Mouse (Mus musculus) testis, postnatal 10 days (tissue): ENCODE data around the gene Gbp5.

Source experiments
- DNase-seq: peaks from one replicate; pipeline ENCODE4 v3.0.0; 2021; ENCODE audit warnings: low spot score

Gene Gbp5

DNA sequence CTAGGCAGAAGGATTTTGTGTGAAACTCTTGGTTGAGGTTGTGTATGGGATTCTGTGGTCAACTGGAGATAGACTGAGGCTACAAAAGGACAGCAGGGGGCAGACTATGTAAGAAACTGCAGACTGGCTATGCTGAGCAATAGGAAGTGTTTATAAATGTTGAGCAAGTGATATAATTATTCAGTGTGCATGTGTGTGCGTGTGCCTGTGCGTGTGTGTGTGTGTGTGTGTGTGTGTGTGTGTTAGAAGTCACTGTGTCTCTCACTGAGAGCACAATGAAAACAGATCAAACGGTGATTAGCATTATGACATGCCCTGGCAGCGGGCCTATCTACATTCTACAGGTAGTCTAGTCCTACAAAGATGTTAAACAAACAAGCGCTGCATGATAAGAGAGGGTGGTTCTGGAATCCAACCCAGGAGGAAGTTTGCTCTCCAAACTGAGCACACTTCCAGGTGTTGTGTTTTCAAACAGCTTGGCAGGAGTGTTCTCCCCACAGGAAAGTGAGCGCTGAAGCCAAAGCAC lies at the start of gene Gbp5:
Gene Gbp5, plus strand, starts transcription at position 443 of the 526 bp plus-strand sequence.
- peak; percentile 66 for DNase-seq

DNA sequence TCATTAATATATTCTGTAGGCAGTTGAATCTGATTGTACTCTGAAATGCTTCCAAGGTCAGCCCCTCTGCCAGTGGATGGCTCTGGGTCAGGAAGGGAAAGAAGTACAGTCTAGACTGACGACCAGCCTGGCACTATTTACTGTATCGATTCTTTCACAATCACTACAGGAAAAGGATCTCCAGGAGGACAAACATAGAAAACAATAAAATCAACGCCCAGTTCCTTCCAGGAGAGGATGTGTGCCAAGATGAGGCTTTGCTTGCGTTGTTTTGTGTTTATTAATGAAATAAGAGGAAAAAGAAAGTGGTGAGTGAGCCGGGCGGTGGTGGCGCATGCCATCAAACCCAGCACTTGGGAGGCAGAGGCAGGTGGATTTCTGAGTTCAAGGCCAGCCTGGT lies 39.6 kb upstream of the Gbp5 start:
- no peak for DNase-seq

DNA sequence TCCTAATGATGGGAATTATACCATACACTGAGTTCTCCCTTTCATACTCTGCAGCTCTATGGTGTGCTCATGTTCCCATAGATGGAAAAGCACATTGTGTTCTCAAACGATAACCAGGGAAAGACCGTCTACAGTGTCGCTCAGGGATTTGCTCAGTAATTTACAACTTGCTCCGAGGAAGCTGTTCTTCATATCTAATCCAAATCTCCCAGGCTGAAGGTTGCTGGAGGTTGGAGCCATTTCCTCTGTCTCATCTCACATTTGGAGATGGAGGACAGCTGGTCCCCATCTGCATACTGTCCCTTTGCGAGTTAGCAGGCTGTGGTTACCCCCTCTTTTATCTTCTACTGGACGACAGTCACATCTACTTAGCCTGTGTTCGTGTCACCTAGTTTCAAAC lies 34.5 kb upstream of the Gbp5 start:
- DNase-seq = no peak

DNA sequence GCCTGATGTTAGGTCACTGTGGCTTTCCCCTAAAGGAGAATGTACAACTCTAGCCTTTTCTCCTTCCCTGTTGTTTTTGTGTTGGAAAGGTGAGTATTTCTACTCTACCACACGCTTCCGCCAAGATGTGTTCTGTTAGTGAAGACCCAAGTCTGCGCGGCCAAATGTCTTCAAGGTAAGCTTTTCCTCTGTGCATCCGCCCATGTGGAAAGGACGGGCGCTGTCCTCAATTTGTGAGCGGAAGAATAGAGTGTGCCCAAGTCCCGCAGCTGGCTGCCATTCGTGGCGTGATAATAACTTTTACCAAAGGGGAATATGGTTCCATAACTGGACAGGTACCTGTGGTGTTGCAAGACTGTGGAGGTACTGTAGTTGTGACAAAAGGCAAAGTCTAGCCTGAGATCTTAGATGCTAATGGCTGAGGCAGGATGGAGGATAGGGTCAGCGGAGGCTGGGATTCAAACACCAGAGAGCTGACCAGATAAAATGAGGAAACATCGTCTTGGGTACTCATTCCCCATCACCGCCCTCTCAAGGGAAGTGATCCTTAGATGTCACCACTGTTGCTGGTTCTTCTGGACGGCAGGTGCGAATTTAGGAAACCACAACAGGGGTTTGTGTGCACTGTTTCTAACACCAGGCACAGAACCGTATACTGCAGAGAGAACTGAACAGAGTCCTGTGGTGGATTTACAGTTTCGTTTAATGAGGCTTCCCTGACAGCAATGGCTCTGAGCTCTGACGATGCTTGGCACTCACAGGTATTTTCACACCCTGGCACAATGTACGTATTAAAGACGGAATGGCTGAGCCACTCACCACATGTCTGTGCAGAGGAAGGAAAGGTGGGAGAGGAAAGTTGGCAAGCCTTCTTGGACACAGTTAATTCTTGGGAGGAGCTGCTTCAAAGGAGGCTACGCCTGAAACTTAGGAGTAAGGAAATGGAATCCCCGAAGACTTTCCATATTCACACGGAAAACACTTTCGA lies 30.7 kb upstream of the Gbp5 start:
- DNase-seq = no peak

DNA sequence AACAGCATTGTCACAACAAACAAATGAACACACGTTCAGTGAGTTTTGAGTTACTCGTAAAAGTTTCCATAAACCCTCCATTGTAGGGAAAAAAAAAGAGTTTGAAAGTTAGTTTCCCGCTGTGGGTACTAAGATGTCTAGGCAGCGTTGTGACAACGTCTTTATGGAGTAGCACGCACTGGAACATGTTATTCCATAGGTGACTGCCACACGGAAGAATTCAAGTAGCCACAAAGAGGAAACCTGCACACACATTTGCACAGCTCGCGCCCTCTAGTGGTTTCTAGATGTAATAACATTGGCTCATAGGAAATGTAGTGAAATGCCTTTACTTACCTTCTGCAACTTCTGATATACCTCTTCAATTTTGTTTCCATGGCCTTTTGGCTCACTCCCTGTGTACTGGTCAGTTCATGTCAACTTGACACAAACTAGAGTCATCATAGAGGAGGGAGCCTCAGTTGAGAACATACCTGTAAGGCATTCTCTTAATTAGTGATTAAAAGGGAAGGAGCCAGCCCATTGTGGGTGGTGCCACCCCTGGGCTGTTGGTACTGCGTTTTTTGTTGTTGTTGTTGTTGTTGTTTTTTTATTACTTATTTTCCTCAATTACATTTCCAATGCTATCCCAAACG lies 19.3 kb upstream of the Gbp5 start:
- DNase-seq = no peak

DNA sequence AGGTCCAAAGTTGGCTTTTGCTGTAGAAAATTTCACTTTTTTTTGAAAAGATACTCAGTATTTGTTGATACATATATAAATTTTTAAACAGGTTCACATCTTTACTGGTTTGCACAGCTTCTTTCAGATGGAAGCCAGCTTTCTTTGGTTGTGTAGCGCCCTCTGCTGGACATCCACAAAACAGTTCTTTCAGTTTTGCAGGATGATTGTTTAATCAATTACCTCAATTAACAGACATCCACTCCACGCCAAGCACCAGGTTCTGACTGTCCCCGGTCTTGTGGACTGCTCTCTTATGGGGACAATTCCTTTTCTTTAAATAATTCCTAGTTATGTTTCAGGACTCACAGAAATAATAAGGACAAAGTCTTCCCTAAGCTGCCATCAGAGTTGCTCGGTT lies 17.9 kb upstream of the Gbp5 start:
- peak; percentile 80 for DNase-seq

DNA sequence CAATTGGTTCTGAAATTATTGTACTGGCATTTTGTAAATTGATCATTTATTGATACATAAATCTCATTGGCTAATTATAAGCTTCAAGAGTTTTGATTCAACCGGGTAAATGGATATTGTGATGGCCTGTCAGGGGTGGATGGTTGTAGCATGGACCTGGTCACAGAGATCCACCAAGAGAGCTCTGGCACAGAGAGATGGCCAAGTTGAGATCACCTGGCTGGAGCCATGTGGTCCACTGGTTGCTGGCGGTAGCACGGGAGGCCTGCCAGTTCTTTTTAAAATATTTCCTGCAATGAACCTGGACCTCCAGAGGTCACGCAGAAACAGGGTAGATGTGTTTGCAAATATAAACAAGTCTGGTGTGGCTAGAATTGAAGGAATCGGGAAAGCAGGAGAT lies 15.9 kb upstream of the Gbp5 start:
- DNase-seq = no peak

DNA sequence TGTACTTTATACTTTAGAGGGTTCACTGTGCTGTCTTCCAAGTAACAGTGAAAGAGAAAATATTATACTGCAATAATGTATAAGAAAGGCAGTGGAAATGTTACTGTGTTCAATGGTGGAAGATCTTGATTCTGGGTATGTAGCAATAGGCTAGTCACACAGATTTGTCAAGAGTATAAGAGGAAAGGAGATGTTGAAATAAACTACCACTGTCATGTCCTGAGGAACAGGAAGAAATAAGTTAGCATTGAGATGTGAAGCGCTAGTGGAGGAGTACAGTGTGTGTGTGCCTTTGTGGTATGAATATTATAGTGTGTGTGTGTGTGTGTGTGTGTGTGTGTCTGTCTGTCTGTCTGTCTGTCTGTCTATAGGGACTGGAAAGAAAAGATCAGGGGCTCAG lies 15.4 kb upstream of the Gbp5 start:
- DNase-seq = no peak

DNA sequence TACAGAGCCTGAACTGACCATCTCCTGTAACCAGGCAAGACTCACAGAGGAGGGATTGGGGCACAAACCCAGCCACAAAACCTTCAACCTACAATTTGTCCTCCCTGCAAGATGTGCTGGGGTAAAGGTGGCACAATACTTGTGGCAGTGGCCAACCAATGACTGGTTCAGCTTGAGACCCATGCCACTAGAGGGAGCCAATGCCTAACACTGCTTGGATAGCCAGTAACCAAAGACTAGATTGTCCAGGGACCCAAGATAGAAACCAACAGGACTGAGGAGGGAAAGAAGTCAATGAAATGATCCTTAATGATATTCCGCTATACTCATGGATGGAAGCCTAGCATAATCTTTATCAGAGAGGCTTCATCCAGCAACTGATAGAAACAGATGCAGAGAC lies 3.3 kb upstream of the Gbp5 start:
- DNase-seq = peak; percentile 75

DNA sequence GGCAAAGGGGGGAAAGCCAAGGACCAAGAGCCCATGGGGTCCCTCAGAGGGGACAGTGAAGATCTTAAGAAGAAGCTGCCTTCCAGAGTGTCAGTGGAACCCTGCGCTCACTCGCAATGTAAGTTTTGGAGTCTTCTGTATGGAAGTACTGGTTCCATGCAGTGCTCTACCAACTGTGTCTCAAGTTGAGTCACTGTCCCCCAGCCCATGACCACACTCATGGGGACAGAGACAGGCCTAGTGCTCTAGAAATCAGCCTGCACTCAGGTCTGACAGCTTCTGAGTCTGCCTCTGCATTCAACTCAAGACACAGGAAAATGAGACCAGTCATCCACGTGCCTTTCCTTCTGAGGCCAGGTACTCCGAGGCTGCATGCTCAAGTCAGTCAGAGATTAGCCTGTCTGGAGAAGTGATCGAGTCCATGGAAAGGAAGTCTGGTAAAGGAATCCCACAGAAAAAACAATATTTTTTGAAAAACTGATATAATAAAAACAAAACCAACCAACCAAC lies 1.4 kb downstream of the Gbp5 start:
- no peak for DNase-seq

DNA sequence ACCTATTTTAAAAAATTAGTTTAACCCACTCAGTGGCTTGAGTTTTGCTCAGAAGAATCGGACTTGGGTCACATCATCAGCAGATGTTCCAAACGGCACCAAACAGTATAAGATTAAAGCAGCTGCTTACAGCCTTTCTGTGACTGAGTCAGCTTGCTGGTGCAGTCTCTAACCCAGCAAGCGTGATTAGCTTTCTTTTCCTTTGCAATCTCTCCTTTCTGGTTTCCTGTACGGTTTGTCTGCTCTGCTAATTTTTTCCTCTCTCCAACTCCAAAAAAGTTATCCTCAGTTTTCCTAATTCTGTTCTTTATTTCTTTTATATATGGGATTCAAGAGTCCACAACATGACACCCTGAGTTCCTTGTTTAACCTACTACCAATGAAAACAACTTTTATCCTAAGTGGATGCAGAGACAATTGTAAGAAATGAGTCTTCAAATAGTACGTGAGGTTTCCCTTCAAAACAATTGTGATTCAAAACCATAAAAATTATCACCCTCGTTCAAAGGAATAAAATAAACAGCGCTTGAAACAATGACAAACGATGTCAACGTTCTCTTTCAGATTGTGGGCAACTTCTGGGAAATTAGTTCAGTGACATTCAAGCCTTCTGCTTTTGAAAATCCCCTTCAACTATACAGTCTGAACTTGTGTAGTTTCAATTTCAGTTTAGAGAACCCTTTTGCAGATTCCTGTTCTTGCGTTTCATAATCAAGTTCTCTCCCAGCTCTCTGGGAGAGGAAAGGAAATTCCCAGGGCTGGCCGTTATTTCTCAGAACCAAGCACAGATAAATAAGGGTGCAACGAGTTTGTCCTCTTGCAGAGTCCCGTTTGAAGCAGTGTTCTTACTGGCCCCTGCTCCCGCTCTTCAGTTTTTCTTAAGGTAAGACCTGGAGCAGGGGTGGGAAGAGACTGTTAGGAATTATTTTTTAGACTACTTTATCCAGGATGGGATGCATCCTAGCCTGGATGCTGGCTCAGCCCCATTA lies 2.6 kb downstream of the Gbp5 start:
- no peak for DNase-seq

DNA sequence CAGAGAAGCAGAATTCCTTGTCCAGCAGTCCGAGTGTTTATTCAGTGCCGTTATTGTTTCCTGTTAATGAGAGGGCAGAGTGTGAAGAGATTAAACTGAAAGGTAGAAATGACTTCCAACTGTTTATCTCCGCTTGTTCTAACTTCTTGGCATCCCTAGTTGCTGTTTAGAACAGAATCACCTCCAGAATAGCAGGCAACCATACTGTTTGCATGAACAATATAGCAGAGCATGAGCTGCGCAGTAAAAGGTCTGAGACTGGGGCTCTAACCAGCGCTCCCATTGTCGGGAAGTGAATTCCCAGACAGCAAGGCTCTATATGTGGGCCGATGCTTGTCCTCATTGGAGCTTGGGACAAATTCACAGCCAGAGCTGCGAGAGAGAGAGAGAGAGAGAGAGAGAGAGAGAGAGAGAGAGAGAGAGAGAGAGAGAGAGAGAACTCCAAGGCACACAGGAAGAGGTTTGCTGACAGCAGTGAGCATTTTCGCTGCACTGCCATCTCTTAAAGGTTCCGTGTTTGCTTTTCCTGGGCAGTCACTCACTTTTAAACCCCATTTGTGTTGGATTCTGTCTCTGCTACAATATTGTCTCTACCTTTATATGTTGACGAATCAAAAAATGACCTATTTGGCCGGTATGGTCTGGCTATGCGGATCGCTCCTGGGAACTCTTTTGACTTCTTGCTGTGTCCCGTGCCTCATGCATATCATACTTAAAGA lies 3.5 kb downstream of the Gbp5 start:
- DNase-seq = no peak

DNA sequence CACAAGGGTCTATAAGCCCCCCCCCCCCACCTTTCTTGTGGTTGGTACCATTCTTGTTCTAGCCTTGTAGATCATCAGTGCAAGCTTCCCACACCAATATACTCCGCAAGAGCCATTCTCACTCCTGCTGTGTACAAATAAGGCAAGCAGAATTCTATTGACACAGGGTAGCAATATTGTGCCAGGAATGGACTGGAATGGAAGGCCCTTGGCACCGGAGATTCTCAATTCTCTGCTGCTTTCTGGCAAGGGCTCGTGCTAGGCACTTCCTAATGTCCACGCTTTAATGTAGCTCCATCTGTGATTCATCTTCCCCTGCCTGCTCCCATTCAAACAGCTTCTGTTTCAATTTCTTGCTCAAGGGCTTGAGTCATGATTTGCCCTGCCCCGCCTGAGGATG lies 5.2 kb downstream of the Gbp5 start:
- no peak for DNase-seq

DNA sequence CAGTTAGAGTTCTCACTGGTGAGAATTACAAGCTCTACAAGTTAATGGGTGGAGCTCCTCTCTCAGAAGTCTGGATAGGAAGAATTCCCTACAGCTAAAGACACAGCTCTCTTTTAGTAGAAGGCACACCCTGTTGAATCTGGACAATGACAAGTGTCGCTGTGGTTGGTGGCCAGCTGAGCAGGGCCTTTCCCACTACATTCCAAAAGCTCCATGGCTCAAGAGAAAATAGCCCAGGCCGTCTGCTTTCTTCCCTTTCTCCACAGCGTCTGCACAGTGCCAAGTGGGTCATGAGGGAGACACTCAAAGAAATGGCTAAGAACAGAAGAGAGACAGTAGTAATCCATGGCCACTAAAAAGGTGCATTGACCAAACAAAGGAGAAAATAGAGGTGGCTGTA lies 34.3 kb downstream of the Gbp5 start:
- no peak for DNase-seq

DNA sequence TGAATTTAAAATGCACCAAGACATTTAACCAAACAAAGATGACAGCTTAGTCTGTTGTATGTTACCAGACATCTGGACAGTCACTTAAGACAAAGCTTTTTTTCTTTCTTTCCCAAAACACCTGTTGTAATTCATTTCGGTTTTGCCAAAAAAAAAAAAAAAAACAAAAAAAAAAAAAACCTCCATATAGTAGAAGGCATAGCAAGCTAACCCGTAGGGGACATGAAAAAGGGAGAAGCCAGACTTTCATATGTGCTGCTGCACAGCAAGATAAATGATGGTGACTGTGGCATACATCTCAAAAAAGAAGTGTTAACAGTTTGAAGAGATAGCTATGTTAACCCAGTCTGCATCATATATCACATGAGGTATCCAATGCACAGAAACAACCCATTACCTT lies 35.8 kb downstream of the Gbp5 start:
- no peak for DNase-seq

DNA sequence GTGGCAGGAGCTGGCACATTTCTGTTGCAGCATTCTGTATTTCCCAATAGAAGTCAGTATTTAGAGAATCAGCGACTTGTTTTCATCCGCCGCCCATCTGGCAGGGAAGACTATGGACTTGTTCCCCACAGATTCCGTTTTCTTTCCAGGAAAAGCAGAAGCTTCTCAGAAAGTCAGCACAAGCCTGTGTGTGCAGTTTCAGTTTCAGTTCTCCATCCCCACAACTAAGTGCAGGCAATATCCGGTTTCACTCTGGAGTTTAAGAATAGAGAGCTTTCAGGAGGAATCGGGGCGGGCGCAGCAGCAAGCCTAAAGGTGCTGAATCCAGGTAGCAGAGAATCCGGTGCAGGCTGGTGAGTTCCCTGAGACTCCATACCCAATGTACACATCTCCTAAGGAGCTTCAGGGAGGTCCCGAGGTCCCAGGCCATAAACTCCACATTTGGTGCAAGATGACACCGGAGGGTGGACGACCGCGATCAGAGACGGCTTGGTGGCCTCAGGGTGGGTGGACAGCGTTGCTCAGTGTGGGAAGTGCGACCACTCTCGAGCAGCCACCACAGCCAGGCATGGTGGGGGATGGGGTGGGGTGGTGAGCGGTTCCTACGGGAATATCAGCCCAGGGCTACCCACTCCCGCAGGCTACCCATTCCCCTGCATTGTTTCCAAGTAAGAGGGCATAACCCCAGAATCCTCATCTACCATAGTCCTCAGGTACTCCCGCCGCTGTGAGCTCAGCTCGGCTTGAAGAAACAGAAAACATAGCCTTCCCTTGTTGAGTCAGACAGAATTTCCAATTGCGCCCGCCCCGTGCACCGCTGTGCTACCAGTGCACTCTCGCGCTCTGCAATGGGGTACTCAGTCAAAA lies 36.5 kb downstream of the Gbp5 start, which contains the start of gene Gbp7:
Gene Gbp7, plus strand, starts transcription at position 256 of the 867 bp plus-strand sequence.
- DNase-seq = peak; percentile 59

DNA sequence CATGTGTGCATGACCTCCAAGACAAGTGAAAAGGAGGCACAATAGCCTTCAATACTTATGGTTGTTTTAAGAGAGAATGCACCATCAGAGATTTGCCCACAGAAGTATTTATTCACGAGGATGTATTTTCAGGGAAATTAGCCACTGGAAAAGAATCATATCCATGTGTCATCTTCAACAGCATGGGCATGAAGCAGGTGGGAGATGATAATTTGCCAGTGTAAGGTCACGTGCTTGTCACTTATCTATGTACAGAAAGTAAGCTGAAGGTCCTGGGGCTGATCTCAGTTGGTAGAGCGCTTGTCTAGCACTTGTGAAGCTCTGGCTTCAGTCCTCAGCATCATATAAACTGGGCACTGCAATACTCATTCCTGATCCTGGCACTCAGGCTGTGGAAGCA lies 37.8 kb downstream of the Gbp5 start:
- DNase-seq = no peak

DNA sequence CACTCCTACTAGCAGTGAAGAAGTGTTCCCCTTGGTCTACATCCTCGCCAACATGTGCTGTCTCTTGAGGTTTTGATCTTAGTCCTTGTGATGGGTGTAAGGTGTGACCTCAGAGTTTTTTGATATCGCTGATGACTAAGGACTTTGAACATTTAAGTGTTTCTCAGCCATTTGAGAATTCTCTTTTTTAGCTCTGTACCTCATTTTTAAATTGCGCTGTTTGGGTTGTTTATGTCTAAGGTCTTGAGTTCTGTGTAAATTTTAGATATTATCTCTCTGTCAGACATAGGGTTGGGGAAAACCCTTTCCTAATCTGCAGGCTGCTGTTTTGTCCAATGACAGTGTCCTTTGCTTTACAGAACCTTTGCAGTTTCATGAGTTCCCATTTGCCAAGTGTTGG lies 39.4 kb downstream of the Gbp5 start:
- no peak for DNase-seq

DNA sequence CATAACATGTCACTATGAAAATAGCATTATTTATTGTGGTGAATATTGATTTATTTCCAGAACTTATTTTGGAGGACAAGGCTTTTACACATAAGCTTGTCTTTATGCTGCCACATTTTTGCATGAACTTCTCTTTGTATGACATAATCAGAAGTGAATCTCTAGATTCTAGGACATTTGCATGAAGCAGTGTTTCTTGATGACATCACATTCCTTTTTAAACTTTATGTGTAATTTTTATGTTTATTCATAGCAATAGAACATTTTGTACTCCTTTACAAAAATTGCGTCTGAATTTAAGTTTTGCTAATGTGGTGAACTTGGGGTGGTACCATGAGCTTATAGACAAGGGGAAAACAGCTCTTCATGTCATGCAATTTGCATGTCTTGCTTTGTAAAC lies 41.9 kb downstream of the Gbp5 start:
- no peak for DNase-seq

DNA sequence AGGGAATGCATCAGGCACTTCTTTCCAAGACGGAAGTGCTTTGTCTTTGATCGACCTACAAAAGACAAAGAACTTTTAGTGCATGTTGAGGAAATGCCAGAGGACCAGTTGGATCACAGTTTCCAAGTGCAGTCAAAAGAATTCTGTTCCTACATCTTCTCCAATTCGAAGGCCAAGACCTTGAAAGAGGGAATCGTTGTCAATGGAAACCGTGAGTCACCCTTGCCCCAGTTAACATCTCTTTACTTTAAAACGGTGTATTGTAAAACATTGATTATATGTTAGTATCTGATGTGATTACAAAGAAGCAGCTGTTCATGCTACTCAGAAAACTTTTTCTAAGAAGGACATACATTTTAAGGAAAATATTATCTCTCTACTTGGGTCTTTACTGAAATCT lies 47.6 kb downstream of the Gbp5 start:
- no peak for DNase-seq
